Mouse (Mus musculus) erythroblast, embryonic 14.5 days (primary cell): ENCODE measurements at regions not wholly inside any gene's neighbourhood (a gene's known extent, or its start where the extent isn't known, plus 50 kb on each side); places are given as distances from the start of the nearest gene placed in this dataset.

ENCODE experiments used
- GATA1 ChIP-seq: IDR thresholded peaks from 2 replicates; pipeline ENCODE4 v1.6.1; 2012; ENCODE audit warnings: low read length, inconsistent platforms, mixed read lengths
- TAL1 ChIP-seq: IDR thresholded peaks from 3 replicates; pipeline ENCODE4 v1.6.1; 2012; ENCODE audit warnings: low read length, inconsistent platforms, mixed read lengths

DNA sequence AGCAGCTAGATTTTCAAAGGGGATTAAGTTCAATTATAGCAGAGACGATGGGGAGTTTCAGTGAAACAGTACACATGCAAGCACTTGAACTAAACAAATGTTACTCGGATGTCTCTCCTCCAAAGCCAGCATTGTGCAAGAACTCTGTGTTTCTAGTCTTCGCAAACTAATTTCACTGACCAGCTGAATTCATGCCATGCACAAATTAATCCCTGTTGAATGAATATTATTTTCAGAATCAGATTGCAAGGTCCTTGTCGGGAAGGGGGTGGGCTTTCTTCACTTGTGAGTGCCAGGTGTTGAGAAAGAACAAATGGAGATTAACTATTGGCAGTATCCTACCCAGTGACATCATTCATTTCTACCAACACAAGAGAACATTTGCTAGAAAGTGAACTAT is 514.6 kb upstream of the Nr5a2 start:
- TF ChIP-seq GATA1 (no peak), TAL1 (no peak)
